Mouse (Mus musculus): ENCODE results near the gene Cuta. TPM values are rescaled to one million over a fixed set of nuclear protein-coding genes. Genes with fewer than 3 reads are reported as not detected.

Gene Cuta
- total and polyA plus RNA-seq, 2 experiments from 2014 or later, result 44.4 to 147 TPM

GRCm38 (mm10) chr17:26956309-26956708 is 16.9 kb upstream of the Cuta start:
- Histone ChIP-seq H3K27me3 (ENCODE audit: insufficient read depth, low read length) (no peaks in the 10 kb centered on the region), H3K9me3 (ENCODE audit: low read length) (no peaks in the 10 kb centered on the region), H3K27ac (ENCODE audit: low read depth, low read length) (no peak overlapping the region), H3K9ac (no peak overlapping the region), H3K4me2 (ENCODE audit: low read depth) (no peak overlapping the region), H3K4me3 (ENCODE audit: low read depth, low read length) (no peak overlapping the region), H3K36me3 (ENCODE audit: insufficient read depth) (peaks cover 78% of the 10 kb centered on the region), H3K4me1 (ENCODE audit: insufficient read depth) (peaks cover 15% of the 10 kb centered on the region)
- DNase-seq (no peak), ATAC-seq (no peak)
- no peak for TF ChIP-seq CTCF (IDR thresholded peaks at IDR 0.05; ENCODE audit: low read depth)
- WGBS, result 88% methylated on average over 5 of the region's 5 CpGs

GRCm38 (mm10) chr17:26953726-26954125 is 14.4 kb upstream of the Cuta start:
- no peak for TF ChIP-seq CTCF (IDR thresholded peaks at IDR 0.05; ENCODE audit: low read depth)
- Histone ChIP-seq H3K4me2 (ENCODE audit: low read depth) (0 out of 2 replicates have a peak overlapping the region, but pooled peaks have one; percentile 74), H3K9ac (no peak overlapping the region), H3K4me3 (ENCODE audit: low read depth, low read length) (no peak overlapping the region), H3K36me3 (ENCODE audit: insufficient read depth) (peaks cover 52% of the 10 kb centered on the region), H3K4me1 (ENCODE audit: insufficient read depth) (peaks cover 29% of the 10 kb centered on the region), H3K9me3 (ENCODE audit: low read length) (no peaks in the 10 kb centered on the region), H3K27me3 (ENCODE audit: insufficient read depth, low read length) (no peaks in the 10 kb centered on the region), H3K27ac (ENCODE audit: low read depth, low read length) (no peak overlapping the region)
- WGBS, result 32% methylated on average over 11 of the region's 16 CpGs
- ATAC-seq (no peak), DNase-seq (no peak)

DNA sequence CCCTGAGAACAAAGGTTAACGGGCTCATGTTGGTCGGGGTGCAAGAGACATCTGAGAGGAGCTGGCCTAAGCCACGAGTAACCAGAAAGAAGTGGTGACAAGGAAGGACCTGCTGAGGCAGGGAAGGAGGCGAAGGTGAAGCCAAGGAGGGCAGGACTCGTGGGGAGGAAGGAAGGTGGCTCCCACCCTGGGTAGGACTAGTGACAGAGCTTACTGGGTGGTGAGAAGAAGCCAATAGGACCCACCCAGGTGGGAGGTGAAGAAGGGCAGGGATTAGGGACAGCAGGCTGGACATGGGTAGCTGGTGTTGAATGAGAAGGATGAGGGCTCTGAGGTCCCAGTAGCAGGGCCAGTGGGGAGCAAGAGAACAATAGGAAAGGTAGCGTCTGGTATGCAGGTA is 13.8 kb upstream of the Cuta start:
- no peak for TF ChIP-seq CTCF (IDR thresholded peaks at IDR 0.05; ENCODE audit: low read depth)
- no peak for ATAC-seq
- H3K36me3 ChIP-seq (ENCODE audit: insufficient read depth), result peaks cover 47% of the 10 kb centered on the region
- peak overlapping the region; percentile 74; the same call in 1 of the 2 replicates for H3K4me2 ChIP-seq (ENCODE audit: low read depth)
- WGBS, result 31% methylated on average over 6 of the region's 6 CpGs
- no peak overlapping the region for H3K4me3 ChIP-seq (ENCODE audit: low read depth, low read length)
- H3K4me1 ChIP-seq (ENCODE audit: insufficient read depth), result peaks cover 29% of the 10 kb centered on the region
- H3K9ac ChIP-seq, result no peak overlapping the region
- H3K27me3 ChIP-seq (ENCODE audit: insufficient read depth, low read length), result no peaks in the 10 kb centered on the region
- H3K27ac ChIP-seq (ENCODE audit: low read depth, low read length), result no peak overlapping the region
- DNase-seq, result no peak
- no peaks in the 10 kb centered on the region for H3K9me3 ChIP-seq (ENCODE audit: low read length)

DNA sequence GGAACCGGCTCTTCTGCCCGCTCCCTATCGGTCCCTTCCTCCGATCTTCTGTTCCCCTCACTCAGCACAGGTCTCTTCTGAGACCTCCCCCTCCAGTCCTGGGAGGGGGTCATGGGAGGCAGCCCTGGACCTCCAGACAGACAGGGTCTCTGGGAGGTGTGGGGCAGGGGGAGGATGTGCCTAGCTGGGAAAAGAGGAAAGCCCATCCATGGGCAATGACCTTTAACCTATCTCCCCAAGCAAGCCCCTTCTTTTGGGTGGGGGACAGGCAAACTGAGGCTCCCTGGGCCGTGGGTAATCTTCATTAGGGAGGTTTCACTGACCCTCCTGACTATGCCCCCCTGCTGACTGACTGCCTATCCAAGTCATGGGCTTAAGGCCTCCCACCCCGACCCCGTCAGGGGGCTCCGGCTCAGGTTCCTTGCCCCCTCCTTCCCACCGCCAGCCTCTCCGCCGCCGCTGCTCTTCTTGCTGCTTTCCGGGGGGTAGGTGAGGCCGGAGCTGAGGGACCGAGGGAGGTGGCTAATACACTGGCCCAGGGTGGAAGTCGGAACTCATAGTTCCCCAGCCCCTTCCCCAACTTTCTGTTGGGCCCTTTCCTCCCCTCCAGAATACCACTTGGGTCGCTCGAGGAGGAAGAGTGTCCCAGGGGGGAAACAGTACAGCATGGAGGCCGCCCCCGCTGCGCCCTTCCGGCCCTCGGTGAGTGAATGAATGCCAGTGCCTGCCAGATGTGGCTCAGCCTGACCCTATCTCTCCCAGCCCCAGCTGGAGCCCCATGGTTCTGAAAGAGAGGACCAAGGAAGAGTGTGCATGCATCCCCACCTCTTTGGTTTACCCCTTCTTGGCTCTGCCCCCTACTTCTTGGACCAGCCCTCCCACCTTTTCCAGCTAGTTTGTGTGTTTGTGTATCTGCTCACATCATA is 12.8 kb upstream of the Cuta start:
- H3K4me2 ChIP-seq (ENCODE audit: low read depth), result peak overlapping the region; percentile 74
- H3K27ac ChIP-seq (ENCODE audit: low read depth, low read length), result peak overlapping the region; percentile 66; the same call in 1 of the 2 replicates
- H3K36me3 ChIP-seq (ENCODE audit: insufficient read depth), result peaks cover 37% of the 10 kb centered on the region
- H3K27me3 ChIP-seq (ENCODE audit: insufficient read depth, low read length), result no peaks in the 10 kb centered on the region
- ATAC-seq (no peak), DNase-seq (no peak)
- peak overlapping the region; percentile 41 for H3K4me3 ChIP-seq (ENCODE audit: low read depth, low read length)
- H3K4me1 ChIP-seq (ENCODE audit: insufficient read depth), result peaks cover 35% of the 10 kb centered on the region
- TF ChIP-seq CTCF (IDR thresholded peaks at IDR 0.05; ENCODE audit: low read depth), result no peak
- no peaks in the 10 kb centered on the region for H3K9me3 ChIP-seq (ENCODE audit: low read length)
- H3K9ac ChIP-seq, result peak overlapping the region; percentile 55
- 8% methylated on average over 20 of the region's 23 CpGs for WGBS

DNA sequence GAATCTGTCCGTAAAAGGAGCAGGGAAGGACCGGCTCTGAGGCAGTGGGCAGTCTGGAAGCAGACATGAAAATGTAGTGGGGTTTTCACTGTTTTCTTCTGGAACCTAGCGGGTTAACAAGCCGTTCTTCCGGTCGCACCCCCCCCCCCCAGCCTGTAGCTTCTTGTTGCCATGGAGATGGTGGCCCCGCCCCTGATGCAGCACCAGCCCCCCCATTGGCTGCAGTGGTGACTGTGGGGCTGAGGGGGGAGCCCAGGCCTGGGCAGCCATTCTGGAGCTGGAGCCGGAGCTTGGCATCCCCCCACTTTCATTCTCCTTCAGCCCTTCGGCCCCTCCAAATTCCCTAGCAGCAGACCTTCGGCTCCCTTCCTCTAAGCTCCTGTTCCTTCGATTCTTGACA is 12.0 kb upstream of the Cuta start:
- peak overlapping the region; percentile 66 for H3K27ac ChIP-seq (ENCODE audit: low read depth, low read length)
- peak; percentile 74 for ATAC-seq
- 0% methylated on average over 10 of the region's 11 CpGs for WGBS
- peak; percentile 90 for DNase-seq
- H3K4me2 ChIP-seq (ENCODE audit: low read depth), result peak overlapping the region; percentile 74
- peak overlapping the region; percentile 55 for H3K9ac ChIP-seq
- peaks cover 29% of the 10 kb centered on the region for H3K36me3 ChIP-seq (ENCODE audit: insufficient read depth)
- H3K27me3 ChIP-seq (ENCODE audit: insufficient read depth, low read length), result no peaks in the 10 kb centered on the region
- no peaks in the 10 kb centered on the region for H3K9me3 ChIP-seq (ENCODE audit: low read length)
- peaks cover 43% of the 10 kb centered on the region for H3K4me1 ChIP-seq (ENCODE audit: insufficient read depth)
- no peak for TF ChIP-seq CTCF (IDR thresholded peaks at IDR 0.05; ENCODE audit: low read depth)
- peak overlapping the region; percentile 41 for H3K4me3 ChIP-seq (ENCODE audit: low read depth, low read length)

DNA sequence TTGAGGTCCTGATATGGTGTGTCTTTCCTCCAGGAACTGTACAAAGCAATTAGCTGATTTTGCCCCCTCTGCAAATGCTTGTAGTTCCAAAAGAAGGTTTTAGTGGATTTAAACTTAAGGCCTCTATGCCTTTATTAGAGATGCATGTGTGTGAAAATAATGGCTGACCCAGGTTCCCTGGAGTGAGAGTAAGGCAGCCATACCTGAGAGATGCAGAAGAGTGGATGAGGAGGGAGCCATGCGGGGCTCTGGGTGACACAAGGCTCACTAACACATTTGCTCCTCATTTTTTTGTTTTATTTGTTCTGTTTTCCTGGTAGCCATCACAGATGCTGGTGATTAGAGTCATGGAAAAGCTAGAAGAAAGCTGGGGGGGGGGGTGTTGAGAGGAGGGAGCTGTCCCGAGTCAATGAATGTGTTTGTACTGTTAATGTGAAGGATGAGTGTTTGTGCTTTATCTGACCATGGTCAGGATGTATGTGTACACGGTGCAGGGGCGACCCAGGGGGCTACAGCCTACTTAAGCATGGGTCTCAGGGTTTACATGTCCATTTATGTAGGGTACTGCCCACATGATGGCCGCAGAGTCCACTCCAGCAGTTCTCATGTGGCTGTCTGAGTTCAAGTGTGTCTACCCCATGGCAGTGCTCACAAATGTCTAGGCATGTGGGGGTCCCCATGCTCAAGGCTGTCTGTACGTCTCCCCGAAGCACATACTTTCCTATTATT is 11.4 kb upstream of the Cuta start:
- Histone ChIP-seq H3K4me1 (ENCODE audit: insufficient read depth) (peaks cover 50% of the 10 kb centered on the region), H3K9ac (peak overlapping the region; percentile 55)
- WGBS, result 28% methylated on average over 7 of the region's 7 CpGs

More for the DNA sequence above, 11.4 kb upstream of the Cuta start:
- H3K36me3 ChIP-seq (ENCODE audit: insufficient read depth), result peaks cover 22% of the 10 kb centered on the region
- H3K27me3 ChIP-seq (ENCODE audit: insufficient read depth, low read length), result no peaks in the 10 kb centered on the region
- H3K27ac ChIP-seq (ENCODE audit: low read depth, low read length), result peak overlapping the region; percentile 92
- H3K9me3 ChIP-seq (ENCODE audit: low read length), result no peaks in the 10 kb centered on the region
- TF ChIP-seq CTCF (IDR thresholded peaks at IDR 0.05; ENCODE audit: low read depth), result no peak
- no peak for DNase-seq
- H3K4me2 ChIP-seq (ENCODE audit: low read depth), result peak overlapping the region; percentile 74
- ATAC-seq, result no peak
- H3K4me3 ChIP-seq (ENCODE audit: low read depth, low read length), result peak overlapping the region; percentile 70
